In the genomic region with DNA sequence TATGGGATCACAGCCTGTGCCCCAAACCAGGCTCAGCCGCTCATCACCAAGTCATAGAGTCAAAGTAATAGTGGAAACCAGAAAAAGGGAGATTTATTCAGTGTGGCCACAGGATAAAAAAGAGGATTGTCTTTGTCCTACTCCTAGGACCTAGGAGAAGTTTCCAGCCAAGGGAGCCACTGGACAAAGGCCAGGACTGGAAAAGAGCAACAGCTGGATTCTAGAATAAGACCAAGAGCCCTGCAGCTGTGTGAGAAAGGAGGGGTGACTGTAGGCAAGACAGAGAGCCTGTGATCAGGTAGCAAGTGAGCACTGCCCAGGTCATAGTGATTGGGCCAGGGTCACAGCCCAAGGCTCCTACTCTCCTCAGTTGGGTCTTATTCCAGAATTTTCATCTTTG, we compare ENCODE assay signal across 13 mouse cellular contexts. TPM values are rescaled to one million over a fixed set of nuclear protein-coding genes. Genes with fewer than 3 reads are reported as not detected.
DNase-seq lines count a peak whose midpoint lies in the region; ATAC-seq and TF ChIP-seq lines count a peak whose summit lies in the region.
"Had no signal": no experiment of that assay in that cellular context is flagged by ENCODE, and none has a peak within 500 bp of the region (broad histone marks: within the 10 kb centered on the region; RNA-seq: fewer than 3 reads in every experiment).

No protein-coding gene starts in this region.

- no peak for ATAC-seq in kidney, postnatal 0 days (replicated peaks; ENCODE audit: low FRiP score, low read depth)

- H3K4me1 ChIP-seq in kidney, postnatal 0 days (replicated peaks; ENCODE audit: insufficient read depth, low read length) = no peaks in the 10 kb centered on the region; the same call in none of the 2 replicates
- H3K4me1 ChIP-seq: limb, embryonic 10.5 days; midbrain, embryonic 12.5 days had no signal

- no peak for TF ChIP-seq CTCF in kidney, postnatal 0 days (IDR thresholded peaks at IDR 0.05; ENCODE audit: low read depth)

- H3K9ac ChIP-seq in kidney, postnatal 0 days (ENCODE audit: low read depth, low read length) = no peak overlapping the region
- H3K9ac ChIP-seq: midbrain, embryonic 12.5 days had no signal

- DNase-seq in kidney, postnatal 0 days (ENCODE audit: low spot score) = peak; percentile 31
- no peak for DNase-seq in kidney, adult 18-20 months
- peak; percentile 91 for DNase-seq in adipocyte (ENCODE audit: low spot score)
- peak; percentile 56 to 73 for DNase-seq in heart, adult 9 months (ENCODE audit: low spot score in 2 of 2)
- DNase-seq in lung, postnatal 36 days = peak; percentile 47
- DNase-seq in right cerebral cortex, adult 18-20 months = no peak
- DNase-seq in layer of hippocampus, postnatal 25 days (ENCODE audit: extremely low spot score in 1 of 2, low spot score in 1 of 2) = no peak
- DNase-seq: cerebellum, adult 9-11 months; kidney, adult 2 months; thymus, postnatal 36 days had no signal

- no peaks in the 10 kb centered on the region for H3K9me3 ChIP-seq in kidney, postnatal 0 days (replicated peaks; ENCODE audit: low read length)
- H3K9me3 ChIP-seq: embryonic facial prominence, embryonic 10.5 days; limb, embryonic 10.5 days; midbrain, embryonic 12.5 days had no signal

- no peak overlapping the region for H3K4me2 ChIP-seq in kidney, postnatal 0 days (ENCODE audit: low read length)
- H3K4me2 ChIP-seq: midbrain, embryonic 12.5 days had no signal

- H3K36me3 ChIP-seq in kidney, postnatal 0 days (ENCODE audit: insufficient read depth, low read length) = no peaks in the 10 kb centered on the region
- H3K36me3 ChIP-seq: embryonic facial prominence, embryonic 10.5 days; limb, embryonic 10.5 days; midbrain, embryonic 12.5 days had no signal

- H3K27me3 ChIP-seq in kidney, postnatal 0 days (ENCODE audit: insufficient read depth, low read length) = no peaks in the 10 kb centered on the region
- H3K27me3 ChIP-seq: midbrain, embryonic 12.5 days had no signal

- no peak overlapping the region for H3K27ac ChIP-seq in kidney, postnatal 0 days
- H3K27ac ChIP-seq: embryonic facial prominence, embryonic 10.5 days; limb, embryonic 10.5 days; midbrain, embryonic 12.5 days had no signal

- H3K4me3 ChIP-seq in kidney, postnatal 0 days (replicated peaks; ENCODE audit: low read depth, low read length) = no peak overlapping the region
- H3K4me3 ChIP-seq: embryonic facial prominence, embryonic 10.5 days; limb, embryonic 10.5 days; midbrain, embryonic 12.5 days had no signal

- WGBS in kidney, postnatal 0 days = 64% methylated on average over 1 of the region's 1 CpGs

RNA-seq across cellular contexts. Expression of a gene that starts 32.7 kb away (rescaled TPM):
- 22.4 and 24.6 TPM in 2 replicates for polyA plus RNA-seq in kidney, postnatal 0 days (2015; fragmentation: Nextera tagmentation; extraction: Ambion mirVana)
- total RNA-seq in layer of hippocampus, postnatal 25 days (2021) = 1 to 10 TPM; 5.9 to 8.0 TPM

Comparison
In these comparisons a context has a peak if more than half of its experiments do, and no peak if none do; other contexts are left out.
1. DNase-seq: peak in kidney, postnatal 0 days (single experiment), adipocyte (single experiment), heart, adult 9 months (2 of 2) and lung, postnatal 36 days (single experiment); none in kidney, adult 18-20 months (single experiment), right cerebral cortex, adult 18-20 months (single experiment) and layer of hippocampus, postnatal 25 days (0 of 2).